Mouse (Mus musculus) embryonic facial prominence, embryonic 11.5 days (tissue): ENCODE data around the gene Zfr2. TPM values are rescaled to one million over a fixed set of nuclear protein-coding genes. Genes with fewer than 3 reads are reported as not detected.
A peak's percentile ranks its signal among the peaks of the same experiment; 100 is the strongest.

Experiments
- ATAC-seq: fragments of 200-750 bp; cut with Nextera tagmentation; replicated peaks from 2 replicates; pipeline ENCODE4 v1.8.0; 2017; ENCODE audit warnings: low read depth; ENCODE audit not compliant: insufficient number of reproducible peaks, low FRiP score, low TSS enrichment
- DNase-seq: peaks from one replicate; pipeline ENCODE4 v3.0.0-alpha.2; 2015; ENCODE audit warnings: low spot score
- H3K27ac ChIP-seq: fragments of 300-500 bp; sonication (generic); replicated peaks from 2 replicates; pipeline ENCODE4 v1.5.1; 2014; ENCODE audit warnings: mild to moderate bottlenecking, low read depth, low read length, control low read depth
- H3K27me3 ChIP-seq: fragments of 300-500 bp; sonication (generic); 2 replicates; pipeline ENCODE4 v1.6.1; 2014; ENCODE audit warnings: mild to moderate bottlenecking, low read length, moderate library complexity, mixed read lengths; ENCODE audit not compliant: control insufficient read depth, insufficient read depth
- H3K36me3 ChIP-seq: fragments of 300-500 bp; sonication (generic); replicated peaks from 2 replicates; pipeline ENCODE4 v1.6.1; 2014; ENCODE audit warnings: low read depth, mild to moderate bottlenecking, low read length, moderate library complexity, mixed read lengths; ENCODE audit not compliant: control insufficient read depth, insufficient read depth
- H3K4me1 ChIP-seq: fragments of 300-500 bp; sonication (generic); 2 replicates; pipeline ENCODE4 v1.6.1; 2014; ENCODE audit warnings: low read length, mixed read lengths; ENCODE audit not compliant: control insufficient read depth, insufficient read depth
- H3K4me2 ChIP-seq: fragments of 300-500 bp; sonication (generic); 2 replicates; pipeline ENCODE4 v1.6.1; 2014; ENCODE audit warnings: low read depth, mild to moderate bottlenecking, control low read depth, low read length, moderate library complexity
- H3K4me3 ChIP-seq: fragments of 300-500 bp; sonication (generic); 2 replicates; pipeline ENCODE4 v1.5.1; 2014; ENCODE audit warnings: low read depth, low read length, control low read depth
- H3K9ac ChIP-seq: fragments of 300-500 bp; sonication (generic); replicated peaks from 2 replicates; pipeline ENCODE4 v1.6.1; 2014; ENCODE audit warnings: mild to moderate bottlenecking, control low read depth, low read length
- H3K9me3 ChIP-seq: fragments of 300-500 bp; sonication (generic); replicated peaks from 2 replicates; pipeline ENCODE4 v1.6.1; 2016; ENCODE audit warnings: mild to moderate bottlenecking, low read length, inconsistent platforms, mixed read lengths; ENCODE audit not compliant: control insufficient read depth
- WGBS: fragments of 180-500 bp; shearing (Covaris S2); extraction: QIAGEN DNeasy Blood & Tissue Kit; methylation state at CpG from one replicate; pipeline ENCODE4 v1.1.7; 2014; 5-methylcytosine and 5-hydroxymethylcytosine counted together
- microRNA-seq: library from miRNA; unstranded; fragments of <30 nt; microRNA quantifications from one replicate; pipeline ENCODE4, GENCODE M21; 2016; ENCODE audit warnings: borderline number of aligned reads
- polyA plus RNA-seq: library from polyadenylated mRNA; unstranded; fragments of >200 nt; fragmentation: Nextera tagmentation; extraction: Ambion mirVana; gene quantifications from 2 replicates; pipeline ENCODE4 v1.2.1, GENCODE M21; 2014

The Zfr2 gene
- polyA plus RNA-seq, 1 experiment from 2014 or later: 2.5 TPM

GRCm38 (mm10) chr10:81300352-81300907 is 67.5 kb downstream of the Zfr2 start:
- no peak overlapping the region for H3K9ac ChIP-seq
- H3K36me3 ChIP-seq: no peaks in the 10 kb centered on the region
- no peak overlapping the region for H3K4me2 ChIP-seq
- H3K4me3 ChIP-seq: no peak overlapping the region
- H3K9me3 ChIP-seq: no peaks in the 10 kb centered on the region
- DNase-seq: no peak
- no peak for ATAC-seq
- no peaks in the 10 kb centered on the region for H3K4me1 ChIP-seq
- no peaks in the 10 kb centered on the region for H3K27me3 ChIP-seq
- 80% methylated on average over 9 of the region's 9 CpGs for WGBS
- no peak overlapping the region for H3K27ac ChIP-seq

GRCm38 (mm10) chr10:81301321-81301720 is 68.4 kb downstream of the Zfr2 start:
- H3K4me1 ChIP-seq: no peaks in the 10 kb centered on the region
- H3K36me3 ChIP-seq: peaks cover 1% of the 10 kb centered on the region
- H3K4me2 ChIP-seq: no peak overlapping the region
- H3K9ac ChIP-seq: no peak overlapping the region
- H3K27me3 ChIP-seq: no peaks in the 10 kb centered on the region
- no peak overlapping the region for H3K4me3 ChIP-seq
- no peak overlapping the region for H3K27ac ChIP-seq
- ATAC-seq (no peak), DNase-seq (no peak)
- WGBS: 79% methylated on average over 9 of the region's 9 CpGs
- no peaks in the 10 kb centered on the region for H3K9me3 ChIP-seq

Small RNA genes lying within 50 kb of the gene (microRNA-seq; reads per million reads assigned to microRNA genes)
- gene Mir3057: 23.0 reads per million, percentile 23 among the genes with 10 or more reads in this experiment

Other genes with a start within 250 kb of the Zfr2 start
- gene Gng7, start 218.2 kb upstream of the Zfr2 start, polyA plus RNA-seq: 4.8 and 5.4 TPM in 2 replicates
- gene Diras1, start 207.5 kb upstream of the Zfr2 start, polyA plus RNA-seq: 1.3 and 1.4 TPM in 2 replicates
- gene Slc39a3, start 195.7 kb upstream of the Zfr2 start, polyA plus RNA-seq: 6.7 and 7.2 TPM in 2 replicates
- gene Sgta, start 173.0 kb upstream of the Zfr2 start, polyA plus RNA-seq: 193 and 218 TPM in 2 replicates
- 56.0 and 56.3 TPM in 2 replicates for gene Thop1, start 163.1 kb upstream of the Zfr2 start, polyA plus RNA-seq
- gene Creb3l3, start 134.3 kb upstream of the Zfr2 start, polyA plus RNA-seq: 0.08 TPM in 2 replicates
- gene Map2k2, start 127.2 kb upstream of the Zfr2 start, polyA plus RNA-seq: 191 and 192 TPM in 2 replicates
- gene Zbtb7a, start 97.9 kb upstream of the Zfr2 start, polyA plus RNA-seq: 4.9 and 5.5 TPM in 2 replicates
- gene Pias4, start 65.2 kb upstream of the Zfr2 start, polyA plus RNA-seq: 36.1 and 46.5 TPM in 2 replicates
- gene Eef2, start 56.5 kb upstream of the Zfr2 start, polyA plus RNA-seq: 417 and 424 TPM in 2 replicates
- gene Dapk3, start 50.1 kb upstream of the Zfr2 start, polyA plus RNA-seq: 47.4 and 49.4 TPM in 2 replicates
- gene 4930442H23Rik, start 49.3 kb upstream of the Zfr2 start, polyA plus RNA-seq: not detected in 2 replicates
- not detected in 2 replicates for gene Nmrk2, start 31.1 kb upstream of the Zfr2 start, polyA plus RNA-seq
- gene Atcay, start 2.3 kb upstream of the Zfr2 start, polyA plus RNA-seq: 4.1 and 5.3 TPM in 2 replicates
- gene Matk, start 19.8 kb downstream of the Zfr2 start, polyA plus RNA-seq: 2.6 and 4.0 TPM in 2 replicates
- gene Mrpl54, start 33.8 kb downstream of the Zfr2 start, polyA plus RNA-seq: 203 and 205 TPM in 2 replicates
- 35.3 and 41.3 TPM in 2 replicates for gene Apba3, start 33.8 kb downstream of the Zfr2 start, polyA plus RNA-seq
- gene Tjp3, start 58.4 kb downstream of the Zfr2 start, polyA plus RNA-seq: 2.5 and 3.3 TPM in 2 replicates
- gene Pip5k1c, start 59.8 kb downstream of the Zfr2 start, polyA plus RNA-seq: 41.5 and 46.6 TPM in 2 replicates
- 30.1 and 30.5 TPM in 2 replicates for gene Cactin, start 87.9 kb downstream of the Zfr2 start, polyA plus RNA-seq
- gene Tbxa2r, start 95.6 kb downstream of the Zfr2 start, polyA plus RNA-seq: 1.4 and 2.1 TPM in 2 replicates
- gene Gipc3, start 110.1 kb downstream of the Zfr2 start, polyA plus RNA-seq: not detected in 2 replicates
- 97.9 and 103 TPM in 2 replicates for gene Hmg20b, start 117.3 kb downstream of the Zfr2 start, polyA plus RNA-seq
- 3.4 and 4.0 TPM in 2 replicates for gene Mfsd12, start 124.3 kb downstream of the Zfr2 start, polyA plus RNA-seq
- gene 4930404N11Rik, start 132.7 kb downstream of the Zfr2 start, polyA plus RNA-seq: not detected in 2 replicates
- 92.1 and 95.0 TPM in 2 replicates for gene Fzr1, start 145.4 kb downstream of the Zfr2 start, polyA plus RNA-seq
- gene Dohh, start 151.3 kb downstream of the Zfr2 start, polyA plus RNA-seq: 45.0 and 52.5 TPM in 2 replicates
- 2.5 and 4.1 TPM in 2 replicates for gene Gm48551, start 151.3 kb downstream of the Zfr2 start, polyA plus RNA-seq
- gene Gm48552, start 155.8 kb downstream of the Zfr2 start, polyA plus RNA-seq: 0.63 TPM in 1 of 2 replicates, not detected in the other
- 3.4 and 4.1 TPM in 2 replicates for gene Smim24, start 159.9 kb downstream of the Zfr2 start, polyA plus RNA-seq
- 13.1 and 16.1 TPM in 2 replicates for gene Nfic, start 222.5 kb downstream of the Zfr2 start, polyA plus RNA-seq
- gene Celf5, start 249.6 kb downstream of the Zfr2 start, polyA plus RNA-seq: 2.5 and 2.7 TPM in 2 replicates